Mouse (Mus musculus): ENCODE measurements around the gene Tnxb.
"Not testable (repeated sequence)": the region's sequence is repeated elsewhere in the genome, so short reads cannot be mapped to it uniquely, and the experiment has no call there.

The Tnxb gene

GRCm38 (mm10) chr17:34722238-34722637, 51.9 kb downstream of the Tnxb start:
- not testable (repeated sequence) for ATAC-seq (ENCODE audit: insufficient number of reproducible peaks, low FRiP score, low TSS enrichment)

- no peak for ATAC-seq (ENCODE audit: insufficient number of reproducible peaks, low FRiP score, low TSS enrichment)
Measured at GRCm38 (mm10) chr17:34723066-34723465, 52.7 kb downstream of the Tnxb start.

- ATAC-seq (ENCODE audit: insufficient number of reproducible peaks, low FRiP score, low TSS enrichment), result no peak
Measured at GRCm38 (mm10) chr17:34727887-34728286, 57.6 kb downstream of the Tnxb start.

GRCm38 (mm10) chr17:34729155-34729554, 58.8 kb downstream of the Tnxb start:
- not testable (repeated sequence) for ATAC-seq (ENCODE audit: insufficient number of reproducible peaks, low FRiP score, low TSS enrichment)

- ATAC-seq (ENCODE audit: insufficient number of reproducible peaks, low FRiP score, low TSS enrichment), result not testable (repeated sequence)
Measured at GRCm38 (mm10) chr17:34729779-34730553, 59.6 kb downstream of the Tnxb start.

- ATAC-seq (ENCODE audit: insufficient number of reproducible peaks, low FRiP score, low TSS enrichment), result not testable (repeated sequence)
Measured at GRCm38 (mm10) chr17:34737466-34737865, 67.1 kb downstream of the Tnxb start.

GRCm38 (mm10) chr17:34739708-34740107, 69.4 kb downstream of the Tnxb start:
- ATAC-seq (ENCODE audit: insufficient number of reproducible peaks, low FRiP score, low TSS enrichment), result not testable (repeated sequence)

- ATAC-seq (ENCODE audit: insufficient number of reproducible peaks, low FRiP score, low TSS enrichment), result no peak
Measured at GRCm38 (mm10) chr17:34740280-34740679, 69.9 kb downstream of the Tnxb start.

GRCm38 (mm10) chr17:34743719-34744118, 73.4 kb downstream of the Tnxb start, which contains the start of gene C4b:
Gene C4b (minus strand): TSS chr17:34743882.
- ATAC-seq (ENCODE audit: insufficient number of reproducible peaks, low FRiP score, low TSS enrichment), result no peak

GRCm38 (mm10) chr17:34744206-34744605, 73.9 kb downstream of the Tnxb start:
- no peak for ATAC-seq (ENCODE audit: insufficient number of reproducible peaks, low FRiP score, low TSS enrichment)

- not testable (repeated sequence) for ATAC-seq (ENCODE audit: insufficient number of reproducible peaks, low FRiP score, low TSS enrichment)
Measured at GRCm38 (mm10) chr17:34744611-34745010, 74.3 kb downstream of the Tnxb start.

GRCm38 (mm10) chr17:34745166-34745565, 74.8 kb downstream of the Tnxb start:
- not testable (repeated sequence) for ATAC-seq (ENCODE audit: insufficient number of reproducible peaks, low FRiP score, low TSS enrichment)

GRCm38 (mm10) chr17:34746531-34746930, 76.2 kb downstream of the Tnxb start:
- ATAC-seq (ENCODE audit: insufficient number of reproducible peaks, low FRiP score, low TSS enrichment), result no peak

- no peak for ATAC-seq (ENCODE audit: insufficient number of reproducible peaks, low FRiP score, low TSS enrichment)
Measured at GRCm38 (mm10) chr17:34761471-34761870, 91.1 kb downstream of the Tnxb start.

Measured in cerebellum, adult (tissue).